Mouse (Mus musculus) layer of hippocampus, adult 18-20 months (tissue): ENCODE measurements at regions not wholly inside any gene's neighbourhood (a gene's known extent, or its start where the extent isn't known, plus 50 kb on each side); places are given as distances from the start of the nearest gene placed in this dataset.
A peak's percentile ranks its signal among the peaks of the same experiment; 100 is the strongest.

Experiments used
- DNase-seq, 2 experiments: peaks; one replicate each; pipeline ENCODE4 v3.0.0; 2022; ENCODE audit warnings: low spot score in 2 of 2

GRCm38 (mm10) chr12:109272101-109272500 is 180.5 kb upstream of the Dlk1 start:
- no peak for DNase-seq

GRCm38 (mm10) chr12:109314850-109315249 is 137.8 kb upstream of the Dlk1 start:
- no peak for DNase-seq

DNA sequence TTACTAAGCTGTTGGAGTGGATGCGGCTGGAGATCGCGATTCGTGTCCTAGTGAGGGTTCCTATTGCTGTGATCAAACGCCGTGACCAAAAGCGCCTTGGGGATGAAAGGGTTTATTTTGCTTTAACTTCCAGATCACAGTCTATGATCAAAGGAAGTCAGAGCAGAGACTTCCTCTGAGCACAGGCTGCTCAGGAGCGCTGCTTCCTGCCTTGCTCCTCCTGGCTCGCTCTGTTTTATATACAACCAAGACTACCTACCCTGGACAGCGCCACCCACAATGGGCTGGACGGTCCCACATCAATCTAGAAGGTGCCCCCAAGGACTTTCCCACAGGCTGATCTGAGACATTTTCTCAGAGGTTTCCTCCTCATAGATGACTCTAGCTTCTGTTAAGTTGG is 126.6 kb upstream of the Dlk1 start:
- no peak for DNase-seq

DNA sequence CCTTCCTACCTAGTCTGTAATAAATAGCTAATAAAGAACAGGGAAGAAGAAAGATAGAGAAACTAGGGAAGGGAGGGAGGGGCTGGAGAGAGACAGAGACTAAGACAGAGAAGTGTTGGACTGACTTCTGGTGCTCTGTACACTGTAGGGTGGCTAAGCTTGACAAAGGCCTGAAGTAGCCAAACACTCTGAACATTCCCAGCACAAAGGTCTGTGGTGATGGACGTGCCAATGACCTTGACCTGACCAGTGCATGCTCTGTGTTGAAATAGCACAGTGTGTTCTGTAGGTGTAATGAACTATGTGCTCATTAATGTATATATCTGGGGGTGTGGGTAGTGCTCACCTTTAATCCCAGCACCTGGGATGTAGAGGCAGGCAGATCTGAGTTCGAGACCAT is 81.3 kb upstream of the Dlk1 start:
- DNase-seq = no peak

GRCm38 (mm10) chr12:109385794-109386193 is 66.8 kb upstream of the Dlk1 start:
- DNase-seq = no peak

DNA sequence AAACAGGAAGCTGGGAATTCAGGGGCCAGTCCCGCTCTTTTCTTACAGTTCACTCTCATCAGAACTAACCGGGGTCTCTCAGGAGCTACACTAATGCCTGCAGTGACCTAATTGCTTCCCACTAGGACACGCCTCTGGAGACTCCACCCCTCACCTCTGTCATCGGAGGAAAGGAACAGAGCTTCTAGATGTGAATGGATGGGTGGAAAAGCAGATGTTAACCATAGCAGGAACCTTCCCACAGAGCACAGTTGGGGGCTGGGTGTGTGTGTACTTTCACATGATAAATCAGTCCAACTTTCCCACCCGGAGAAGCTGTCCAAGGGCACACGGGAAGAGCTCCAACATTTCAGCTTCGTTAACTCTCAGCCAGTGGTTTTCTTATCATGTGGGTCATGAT is 63.8 kb upstream of the Dlk1 start:
- DNase-seq = no peak

- no peak for DNase-seq
Observed at GRCm38 (mm10) chr12:109390388-109390920, 62.2 kb upstream of the Dlk1 start.

- DNase-seq = no peak
Observed at GRCm38 (mm10) chr12:109390978-109391377, 61.6 kb upstream of the Dlk1 start.

GRCm38 (mm10) chr12:109393326-109393725 is 59.3 kb upstream of the Dlk1 start:
- peak in 1 of 2 experiments; percentile 67 for DNase-seq

- peak; percentile 46 to 60 for DNase-seq
Observed at GRCm38 (mm10) chr12:109393795-109394194, 58.8 kb upstream of the Dlk1 start.

DNA sequence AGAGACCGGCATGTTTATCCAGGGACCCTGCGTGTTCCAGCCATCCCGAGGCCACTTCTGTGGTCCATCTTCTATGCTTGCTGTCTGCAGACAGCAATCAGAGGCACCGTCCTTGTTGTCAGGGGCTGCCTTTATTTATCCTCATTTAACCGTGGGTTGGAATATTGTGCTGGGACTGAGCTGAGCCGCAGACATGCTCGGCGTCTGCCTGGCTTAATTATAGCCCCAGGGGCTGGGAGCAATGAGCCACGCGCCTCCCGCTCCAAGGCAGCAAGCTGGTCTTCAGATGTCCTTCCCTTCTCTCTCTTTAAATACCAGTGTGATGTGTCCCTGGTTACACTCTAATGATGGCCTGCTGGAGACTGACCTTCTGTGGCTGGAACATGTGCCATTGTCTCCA is 58.2 kb upstream of the Dlk1 start:
- DNase-seq = no peak

- DNase-seq = no peak
Observed at GRCm38 (mm10) chr12:109396614-109397013, 56.0 kb upstream of the Dlk1 start.

- no peak for DNase-seq
Observed at GRCm38 (mm10) chr12:109397175-109398058, 55.2 kb upstream of the Dlk1 start.

- no peak for DNase-seq
Observed at GRCm38 (mm10) chr12:109398473-109398872, 54.1 kb upstream of the Dlk1 start.

GRCm38 (mm10) chr12:109398951-109399350 is 53.7 kb upstream of the Dlk1 start:
- DNase-seq = no peak

- peak; percentile 61 to 75 for DNase-seq
Observed at GRCm38 (mm10) chr12:109399591-109399990, 53.0 kb upstream of the Dlk1 start.

DNA sequence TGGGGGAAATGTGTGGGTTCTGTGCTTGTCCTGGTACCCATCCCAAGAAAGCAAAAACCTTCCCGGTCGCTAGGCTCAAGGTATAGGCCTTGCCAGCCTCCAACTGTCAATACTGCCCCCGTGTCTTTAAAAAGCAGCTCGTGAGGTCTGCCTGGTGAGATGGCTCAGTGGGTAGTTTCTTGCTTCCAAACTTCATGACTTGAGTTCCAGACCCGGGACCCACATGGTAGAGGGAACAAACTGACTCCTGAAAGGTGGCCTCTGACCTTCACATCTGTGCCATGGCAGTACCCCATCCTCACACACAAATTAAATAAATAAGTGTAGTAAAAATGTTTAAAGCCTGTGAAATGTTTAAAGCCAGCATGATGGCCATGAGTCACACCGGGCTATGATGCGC is 52.6 kb upstream of the Dlk1 start:
- DNase-seq = no peak

- DNase-seq = no peak
Observed at GRCm38 (mm10) chr12:109400936-109401586, 51.6 kb upstream of the Dlk1 start.

- no peak for DNase-seq
Observed at GRCm38 (mm10) chr12:109401696-109402095, 50.9 kb upstream of the Dlk1 start.

DNA sequence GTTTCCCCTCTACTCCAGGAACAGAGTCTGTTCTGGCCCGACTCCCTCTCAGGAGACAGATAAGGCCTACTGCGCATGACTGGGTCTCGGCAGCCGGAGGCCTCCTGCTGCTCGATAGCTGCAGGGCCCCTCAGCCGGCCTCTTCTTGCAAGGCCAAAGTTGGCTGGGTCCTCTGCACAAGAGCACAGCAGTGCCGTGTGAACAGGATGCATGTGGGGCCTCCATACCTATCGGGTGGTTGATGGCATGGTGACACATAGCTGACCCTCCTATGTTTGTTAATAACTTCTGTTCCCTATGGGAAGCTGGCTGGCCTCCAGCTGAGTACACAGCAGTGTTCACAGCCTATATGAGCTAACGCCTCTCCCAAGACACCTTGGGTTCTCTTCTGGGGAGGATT is 50.4 kb upstream of the Dlk1 start:
- DNase-seq = no peak
